Mouse (Mus musculus): ENCODE data around the gene Krt4. TPM values are rescaled to one million over a fixed set of nuclear protein-coding genes. Genes with fewer than 3 reads are reported as not detected.

Gene Krt4
- 0.46 and 0.93 TPM in 2 replicates for polyA plus RNA-seq (2015; fragmentation: Nextera tagmentation; extraction: Ambion mirVana)

GRCm38 (mm10) chr15:101924635-101925034, at the start of gene Krt4:
Krt4 (minus strand) TSS chr15:101924735.
- WGBS = 82% methylated on average over 11 of the region's 11 CpGs
- H3K9me3 ChIP-seq (replicated peaks; ENCODE audit: low read length) = no peaks in the 10 kb centered on the region
- H3K4me3 ChIP-seq (replicated peaks; ENCODE audit: low read depth, low read length) = no peak within 1 kb of the TSS
- no peaks in the 10 kb centered on the region for H3K27me3 ChIP-seq (ENCODE audit: insufficient read depth, low read length)
- TF ChIP-seq CTCF (IDR thresholded peaks at IDR 0.05; ENCODE audit: low read depth) = no peak
- no peak within 1 kb of the TSS for H3K9ac ChIP-seq (ENCODE audit: low read depth, low read length)
- H3K4me1 ChIP-seq (replicated peaks; ENCODE audit: insufficient read depth, low read length) = 0 out of 2 replicates have a peak, but pooled peaks cover 6% of the 10 kb centered on the region
- no peak within 1 kb of the TSS for H3K4me2 ChIP-seq (ENCODE audit: low read length)
- no peak within 1 kb of the TSS for H3K27ac ChIP-seq
- H3K36me3 ChIP-seq (ENCODE audit: insufficient read depth, low read length) = no peaks in the 10 kb centered on the region
- ATAC-seq (replicated peaks; ENCODE audit: low FRiP score, low read depth) = no peak
- no peak for DNase-seq (ENCODE audit: low spot score)

GRCm38 (mm10) chr15:101973414-101974077, 49.0 kb upstream of the Krt4 start:
- no peaks in the 10 kb centered on the region for H3K9me3 ChIP-seq (replicated peaks; ENCODE audit: low read length)
- peak; percentile 96 for DNase-seq (ENCODE audit: low spot score)
- H3K4me3 ChIP-seq (replicated peaks; ENCODE audit: low read depth, low read length) = no peak overlapping the region
- ATAC-seq (replicated peaks; ENCODE audit: low FRiP score, low read depth) = 0 out of 2 replicates have a peak, but pooled peaks have one; percentile 30
- 16% methylated on average over 15 of the region's 15 CpGs for WGBS
- no peak overlapping the region for H3K4me2 ChIP-seq (ENCODE audit: low read length)
- H3K9ac ChIP-seq (ENCODE audit: low read depth, low read length) = no peak overlapping the region
- no peaks in the 10 kb centered on the region for H3K27me3 ChIP-seq (ENCODE audit: insufficient read depth, low read length)
- H3K4me1 ChIP-seq (replicated peaks; ENCODE audit: insufficient read depth, low read length) = peaks cover 25% of the 10 kb centered on the region
- no peak overlapping the region for H3K27ac ChIP-seq
- TF ChIP-seq CTCF (IDR thresholded peaks at IDR 0.05; ENCODE audit: low read depth) = peak; percentile 99
- H3K36me3 ChIP-seq (ENCODE audit: insufficient read depth, low read length) = no peaks in the 10 kb centered on the region

DNA sequence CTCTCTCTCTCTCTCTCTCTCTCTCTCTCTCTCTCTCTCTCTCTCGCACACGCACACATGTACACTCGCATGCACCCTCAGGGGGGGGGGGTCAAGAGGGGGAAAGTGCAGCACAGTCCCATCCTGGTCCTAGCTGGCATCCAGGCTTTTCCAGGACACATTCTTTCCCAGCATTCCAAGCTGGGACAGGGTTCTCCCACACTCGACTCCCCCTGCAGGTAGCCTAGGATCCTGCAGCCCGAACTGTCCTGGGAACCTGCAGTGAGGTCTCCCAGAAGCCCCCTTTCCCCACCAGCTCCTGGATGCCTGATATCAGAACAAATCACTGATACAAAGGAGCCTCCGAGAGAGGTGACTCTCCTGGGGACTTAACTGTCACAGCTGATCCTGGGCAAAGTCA, 46.0 kb upstream of the Krt4 start:
- H3K9ac ChIP-seq (ENCODE audit: low read depth, low read length) = no peak overlapping the region
- ATAC-seq (replicated peaks; ENCODE audit: low FRiP score, low read depth) = no peak
- WGBS = 8% methylated on average over 3 of the region's 6 CpGs

DNA sequence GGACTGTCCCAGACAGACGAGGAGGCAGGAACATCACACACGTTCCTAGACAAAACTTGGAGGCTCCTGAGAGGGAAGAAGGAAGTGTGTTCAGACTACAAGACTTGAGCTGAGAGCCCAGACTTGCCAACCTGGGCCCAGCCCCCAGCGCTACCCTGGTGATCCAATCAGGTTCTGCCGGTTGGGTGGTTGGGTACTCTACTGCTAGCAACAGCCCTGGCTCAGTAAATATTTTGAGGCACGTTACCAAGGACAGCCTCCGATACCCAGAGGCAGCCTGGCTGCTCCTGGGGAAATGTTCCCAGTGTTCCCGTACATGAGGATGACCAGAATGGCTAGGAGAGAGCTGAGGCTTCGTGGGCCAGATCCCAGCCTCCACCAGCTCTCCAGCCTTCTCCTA, 42.3 kb upstream of the Krt4 start:
- Histone ChIP-seq H3K36me3 (ENCODE audit: insufficient read depth, low read length) (no peaks in the 10 kb centered on the region), H3K4me1 (replicated peaks; ENCODE audit: insufficient read depth, low read length) (no peaks in the 10 kb centered on the region), H3K4me3 (replicated peaks; ENCODE audit: low read depth, low read length) (no peak overlapping the region), H3K27me3 (ENCODE audit: insufficient read depth, low read length) (no peaks in the 10 kb centered on the region), H3K27ac (no peak overlapping the region), H3K9me3 (replicated peaks; ENCODE audit: low read length) (no peaks in the 10 kb centered on the region), H3K4me2 (ENCODE audit: low read length) (no peak overlapping the region), H3K9ac (ENCODE audit: low read depth, low read length) (no peak overlapping the region)
- DNase-seq (ENCODE audit: low spot score) = no peak
- TF ChIP-seq CTCF (IDR thresholded peaks at IDR 0.05; ENCODE audit: low read depth) = no peak
- no peak for ATAC-seq (replicated peaks; ENCODE audit: low FRiP score, low read depth)
- WGBS = 69% methylated on average over 8 of the region's 8 CpGs

More for the DNA sequence above, 46.0 kb upstream of the Krt4 start:
- Histone ChIP-seq H3K4me2 (ENCODE audit: low read length) (no peak overlapping the region), H3K27ac (no peak overlapping the region), H3K4me1 (replicated peaks; ENCODE audit: insufficient read depth, low read length) (no peaks in the 10 kb centered on the region; the same call in 1 of the 2 replicates), H3K9me3 (replicated peaks; ENCODE audit: low read length) (no peaks in the 10 kb centered on the region), H3K36me3 (ENCODE audit: insufficient read depth, low read length) (no peaks in the 10 kb centered on the region), H3K27me3 (ENCODE audit: insufficient read depth, low read length) (no peaks in the 10 kb centered on the region), H3K4me3 (replicated peaks; ENCODE audit: low read depth, low read length) (no peak overlapping the region)
- peak; percentile 78 for TF ChIP-seq CTCF (IDR thresholded peaks at IDR 0.05; ENCODE audit: low read depth)
- DNase-seq (ENCODE audit: low spot score) = peak; percentile 80

GRCm38 (mm10) chr15:101958891-101959290, 34.4 kb upstream of the Krt4 start:
- Histone ChIP-seq H3K4me1 (replicated peaks; ENCODE audit: insufficient read depth, low read length) (no peaks in the 10 kb centered on the region), H3K27ac (no peak overlapping the region), H3K36me3 (ENCODE audit: insufficient read depth, low read length) (no peaks in the 10 kb centered on the region), H3K27me3 (ENCODE audit: insufficient read depth, low read length) (no peaks in the 10 kb centered on the region), H3K4me2 (ENCODE audit: low read length) (no peak overlapping the region), H3K4me3 (replicated peaks; ENCODE audit: low read depth, low read length) (no peak overlapping the region), H3K9me3 (replicated peaks; ENCODE audit: low read length) (no peaks in the 10 kb centered on the region), H3K9ac (ENCODE audit: low read depth, low read length) (no peak overlapping the region)
- DNase-seq (ENCODE audit: low spot score) (no peak), ATAC-seq (replicated peaks; ENCODE audit: low FRiP score, low read depth) (no peak)
- WGBS = 82% methylated on average over 3 of the region's 3 CpGs
- TF ChIP-seq CTCF (IDR thresholded peaks at IDR 0.05; ENCODE audit: low read depth) = no peak

DNA sequence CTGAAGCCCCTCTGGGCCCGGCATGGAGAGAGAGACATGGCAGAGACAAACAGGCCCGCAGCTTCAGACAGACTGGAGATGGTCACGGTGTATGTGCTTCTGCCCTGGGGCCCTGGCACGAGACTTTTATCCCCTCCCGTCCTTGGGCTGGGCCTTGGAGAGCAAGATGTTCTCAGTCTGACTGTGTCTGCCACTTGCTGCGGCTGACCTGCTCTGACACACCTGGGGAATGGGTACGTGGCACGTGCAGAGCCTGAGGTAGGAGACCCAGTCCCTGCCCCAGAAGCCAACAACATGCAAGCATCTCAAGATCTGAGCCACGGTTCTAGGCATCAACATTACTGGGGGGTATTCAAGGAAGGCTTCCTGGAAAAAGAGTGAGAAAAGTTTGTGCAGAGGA, 29.7 kb upstream of the Krt4 start, which contains the start of gene Krt78:
Gene Krt78, minus strand, starts transcription at position 101 of the 400 bp plus-strand sequence.
- H3K4me3 ChIP-seq (replicated peaks; ENCODE audit: low read depth, low read length) = no peak within 1 kb of the TSS
- 85% methylated on average over 9 of the region's 9 CpGs for WGBS
- TF ChIP-seq CTCF (IDR thresholded peaks at IDR 0.05; ENCODE audit: low read depth) = no peak
- H3K4me1 ChIP-seq (replicated peaks; ENCODE audit: insufficient read depth, low read length) = no peaks in the 10 kb centered on the region
- DNase-seq (ENCODE audit: low spot score) (no peak), ATAC-seq (replicated peaks; ENCODE audit: low FRiP score, low read depth) (no peak)
- H3K4me2 ChIP-seq (ENCODE audit: low read length) = no peak within 1 kb of the TSS
- H3K9ac ChIP-seq (ENCODE audit: low read depth, low read length) = no peak within 1 kb of the TSS
- no peaks in the 10 kb centered on the region for H3K36me3 ChIP-seq (ENCODE audit: insufficient read depth, low read length)
- H3K9me3 ChIP-seq (replicated peaks; ENCODE audit: low read length) = no peaks in the 10 kb centered on the region
- H3K27me3 ChIP-seq (ENCODE audit: insufficient read depth, low read length) = no peaks in the 10 kb centered on the region
- no peak within 1 kb of the TSS for H3K27ac ChIP-seq
